Mouse (Mus musculus) kidney, adult 8-10 months (tissue): ENCODE results near the gene Ggt6.
A peak's percentile ranks its signal among the peaks of the same experiment; 100 is the strongest.
"Not testable (repeated sequence)": the region's sequence is repeated elsewhere in the genome, so short reads cannot be mapped to it uniquely, and the experiment has no call there.

ENCODE experiments used
- DNase-seq, 2 experiments: peaks; one replicate each; pipeline ENCODE4 v3.0.0; 2022

Gene Ggt6

GRCm38 (mm10) chr11:72411093-72411921, 24.0 kb upstream of the Ggt6 start, which contains the start of gene Smtnl2:
Gene Smtnl2 (minus strand): TSS chr11:72411713.
- DNase-seq: peak; percentile 92

GRCm38 (mm10) chr11:72411945-72412344, 23.4 kb upstream of the Ggt6 start:
- DNase-seq: no peak

- DNase-seq: no peak
These were observed 22.3 kb upstream of the Ggt6 start for GRCm38 (mm10) chr11:72413016-72413415.

- DNase-seq: no peak
These were observed 21.6 kb upstream of the Ggt6 start for GRCm38 (mm10) chr11:72413601-72414190.

- DNase-seq: no peak
These were observed 20.2 kb upstream of the Ggt6 start for GRCm38 (mm10) chr11:72415155-72415554.

- DNase-seq: no peak
These were observed 18.7 kb upstream of the Ggt6 start for GRCm38 (mm10) chr11:72416666-72417065.

GRCm38 (mm10) chr11:72417376-72417775, 17.9 kb upstream of the Ggt6 start:
- DNase-seq: no peak

GRCm38 (mm10) chr11:72418227-72418626, 17.1 kb upstream of the Ggt6 start:
- DNase-seq: peak; percentile 66 to 69

- no peak for DNase-seq
These were observed 16.3 kb upstream of the Ggt6 start for GRCm38 (mm10) chr11:72419006-72419405.

GRCm38 (mm10) chr11:72420460-72421122, 14.7 kb upstream of the Ggt6 start:
- no peak for DNase-seq

GRCm38 (mm10) chr11:72421518-72422278, 13.6 kb upstream of the Ggt6 start:
- no peak for DNase-seq

GRCm38 (mm10) chr11:72423686-72424085, 11.6 kb upstream of the Ggt6 start:
- DNase-seq: no peak

- no peak for DNase-seq
These were observed 10.1 kb upstream of the Ggt6 start for GRCm38 (mm10) chr11:72425201-72425600.

GRCm38 (mm10) chr11:72426884-72427283, 8.4 kb upstream of the Ggt6 start:
- no peak for DNase-seq

GRCm38 (mm10) chr11:72428694-72429093, 6.6 kb upstream of the Ggt6 start:
- peak; percentile 85 to 92 for DNase-seq

- peak; percentile 81 to 87 for DNase-seq
These were observed 6.0 kb upstream of the Ggt6 start for GRCm38 (mm10) chr11:72429288-72429690.

- DNase-seq: not testable (repeated sequence)
These were observed 4.8 kb upstream of the Ggt6 start for GRCm38 (mm10) chr11:72430311-72431068.

GRCm38 (mm10) chr11:72435694-72436045, 344 bp downstream of the Ggt6 start:
- peak; percentile 78 to 86 for DNase-seq

GRCm38 (mm10) chr11:72436271-72436670, 945 bp downstream of the Ggt6 start:
- DNase-seq: peak; percentile 40 to 49

GRCm38 (mm10) chr11:72436756-72437650, 1.7 kb downstream of the Ggt6 start:
- peak; percentile 61 to 68 for DNase-seq

- DNase-seq: no peak
These were observed 3.1 kb downstream of the Ggt6 start for GRCm38 (mm10) chr11:72438411-72438810.
